8 mouse cellular contexts compared by ENCODE assay signal in the genomic region with DNA sequence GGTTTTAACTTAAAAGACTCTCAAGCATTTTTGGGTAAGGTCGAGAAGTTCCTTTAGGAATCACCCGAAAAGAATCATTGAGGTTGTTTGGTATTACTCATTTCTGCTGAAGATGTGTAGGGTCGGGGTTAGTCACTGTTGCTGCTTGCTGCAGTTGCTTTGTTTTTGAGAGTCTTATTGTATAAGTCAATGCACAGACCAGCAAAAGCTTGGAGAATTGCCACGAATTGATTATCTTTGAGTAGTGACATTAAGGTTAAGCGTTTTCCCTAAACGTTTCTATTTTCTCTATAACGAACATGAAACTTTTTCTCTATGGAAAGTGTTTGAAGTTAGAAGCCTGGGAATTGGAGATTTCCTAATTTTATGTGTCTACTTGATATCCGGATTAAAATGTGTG. TPM values are rescaled to one million over a fixed set of nuclear protein-coding genes. Genes with fewer than 3 reads are reported as not detected.
DNase-seq lines count a peak whose midpoint lies in the region; ATAC-seq and TF ChIP-seq lines count a peak whose summit lies in the region.

No protein-coding gene starts in this region.

- no peak for TF ChIP-seq POLR2A in lung, adult 2 months (IDR thresholded peaks at IDR 0.05; ENCODE audit: borderline replicate concordance, extremely low read depth, low read depth, low read length)

- ATAC-seq in embryonic facial prominence, embryonic 11.5 days (replicated peaks; ENCODE audit: insufficient number of reproducible peaks, low FRiP score, low TSS enrichment, low read depth): no peak
- ATAC-seq in intestine, embryonic 15.5 days: no peak
- no peak for ATAC-seq in neural tube, embryonic 13.5 days (ENCODE audit: low read depth)

- no peak for TF ChIP-seq CTCF in lung, adult 2 months (IDR thresholded peaks at IDR 0.05; ENCODE audit: insufficient read depth, low read length)

- H3K4me1 ChIP-seq in lung, adult 2 months (ENCODE audit: control insufficient read depth, insufficient read depth, low read length): no peaks in the 10 kb centered on the region; the same call in 1 of the 2 replicates
- H3K4me1 ChIP-seq in embryonic facial prominence, embryonic 11.5 days (ENCODE audit: control insufficient read depth, insufficient read depth, low read length): no peaks in the 10 kb centered on the region
- peaks cover 7% of the 10 kb centered on the region; the same call in 1 of the 2 replicates for H3K4me1 ChIP-seq in intestine, embryonic 15.5 days (replicated peaks)
- H3K4me1 ChIP-seq in neural tube, embryonic 13.5 days (replicated peaks): peaks cover 32% of the 10 kb centered on the region

- no peak for DNase-seq in lung, adult 2 months
- DNase-seq in lung, postnatal 25 days (ENCODE audit: low spot score): no peak
- DNase-seq in embryonic facial prominence, embryonic 11.5 days (ENCODE audit: low spot score): no peak
- DNase-seq in thymus, postnatal 0 days (ENCODE audit: low spot score): no peak
- no peak for DNase-seq in spleen, adult 12 weeks (ENCODE audit: low spot score)
- DNase-seq in frontal cortex, postnatal 36 days (ENCODE audit: low spot score in 2 of 2): no peak

- no peaks in the 10 kb centered on the region for H3K36me3 ChIP-seq in embryonic facial prominence, embryonic 11.5 days (replicated peaks; ENCODE audit: control insufficient read depth, insufficient read depth, low read depth, low read length)
- H3K36me3 ChIP-seq in intestine, embryonic 15.5 days: 0 out of 2 replicates have a peak, but pooled peaks cover 3% of the 10 kb centered on the region
- H3K36me3 ChIP-seq in neural tube, embryonic 13.5 days: peaks cover 31% of the 10 kb centered on the region

- H3K4me3 ChIP-seq in lung, adult 2 months (replicated peaks; ENCODE audit: extremely low read depth, low read depth, low read length): peak overlapping the region; percentile 73
- H3K4me3 ChIP-seq in embryonic facial prominence, embryonic 11.5 days (ENCODE audit: low read depth, low read length): peak overlapping the region; percentile 83
- peak overlapping the region; percentile 88 for H3K4me3 ChIP-seq in intestine, embryonic 15.5 days (replicated peaks)
- H3K4me3 ChIP-seq in neural tube, embryonic 13.5 days: peak overlapping the region; percentile 81

- peak overlapping the region; percentile 71 for H3K9ac ChIP-seq in embryonic facial prominence, embryonic 11.5 days (replicated peaks; ENCODE audit: low read length)
- H3K9ac ChIP-seq in intestine, embryonic 15.5 days: peak overlapping the region; percentile 73
- H3K9ac ChIP-seq in neural tube, embryonic 13.5 days: peak overlapping the region; percentile 81

- no peaks in the 10 kb centered on the region for H3K9me3 ChIP-seq in embryonic facial prominence, embryonic 11.5 days (replicated peaks; ENCODE audit: control insufficient read depth, low read length)
- H3K9me3 ChIP-seq in intestine, embryonic 15.5 days: no peaks in the 10 kb centered on the region
- H3K9me3 ChIP-seq in neural tube, embryonic 13.5 days: no peaks in the 10 kb centered on the region

- peak overlapping the region; percentile 65 for H3K4me2 ChIP-seq in embryonic facial prominence, embryonic 11.5 days (ENCODE audit: low read depth, low read length)
- H3K4me2 ChIP-seq in intestine, embryonic 15.5 days (replicated peaks): peak overlapping the region; percentile 82
- H3K4me2 ChIP-seq in neural tube, embryonic 13.5 days: peak overlapping the region; percentile 84

- no peaks in the 10 kb centered on the region for H3K27me3 ChIP-seq in embryonic facial prominence, embryonic 11.5 days (ENCODE audit: control insufficient read depth, insufficient read depth, low read length)
- no peaks in the 10 kb centered on the region for H3K27me3 ChIP-seq in intestine, embryonic 15.5 days (replicated peaks)
- H3K27me3 ChIP-seq in neural tube, embryonic 13.5 days: no peaks in the 10 kb centered on the region

- WGBS in lung, adult 2 months: 8% methylated on average over 8 of the region's 8 CpGs
- WGBS in embryonic facial prominence, embryonic 11.5 days: 13% methylated on average over 8 of the region's 8 CpGs
- 11% methylated on average over 8 of the region's 8 CpGs for WGBS in intestine, embryonic 15.5 days
- WGBS in neural tube, embryonic 13.5 days: 14% methylated on average over 8 of the region's 8 CpGs

- H3K27ac ChIP-seq in embryonic facial prominence, embryonic 11.5 days (replicated peaks; ENCODE audit: low read depth, low read length): peak overlapping the region; percentile 89
- peak overlapping the region; percentile 99 for H3K27ac ChIP-seq in intestine, embryonic 15.5 days
- peak overlapping the region; percentile 89 for H3K27ac ChIP-seq in neural tube, embryonic 13.5 days (replicated peaks)

RNA-seq across cellular contexts. Expression of a gene that starts 0.9 kb away (rescaled TPM):
- 11.1 and 11.7 TPM in 2 replicates for polyA plus RNA-seq in lung, adult 2 months (2012; rRNA removed)
- polyA plus RNA-seq in embryonic facial prominence, embryonic 11.5 days (2014; fragmentation: Nextera tagmentation; extraction: Ambion mirVana): 14.3 and 16.4 TPM in 2 replicates
- 9.0 and 10.1 TPM in 2 replicates for polyA plus RNA-seq in intestine, embryonic 15.5 days (2015; fragmentation: Nextera tagmentation; extraction: Ambion mirVana)
- polyA plus RNA-seq in neural tube, embryonic 13.5 days (2015; fragmentation: Nextera tagmentation; extraction: Ambion mirVana): 14.3 and 15.1 TPM in 2 replicates
- polyA plus RNA-seq in thymus, postnatal 0 days (2015; fragmentation: Nextera tagmentation; extraction: Ambion mirVana): 8.7 and 10.6 TPM in 2 replicates

RNA-seq across cellular contexts. Expression of a gene that starts 1.0 kb away (rescaled TPM):
- polyA plus RNA-seq in lung, adult 2 months (2012; rRNA removed): 26.5 and 35.6 TPM in 2 replicates
- 115 and 125 TPM in 2 replicates for polyA plus RNA-seq in embryonic facial prominence, embryonic 11.5 days (2014; fragmentation: Nextera tagmentation; extraction: Ambion mirVana)
- polyA plus RNA-seq in intestine, embryonic 15.5 days (2015; fragmentation: Nextera tagmentation; extraction: Ambion mirVana): 153 and 154 TPM in 2 replicates
- 88.4 and 90.0 TPM in 2 replicates for polyA plus RNA-seq in neural tube, embryonic 13.5 days (2015; fragmentation: Nextera tagmentation; extraction: Ambion mirVana)
- 83.8 and 92.9 TPM in 2 replicates for polyA plus RNA-seq in thymus, postnatal 0 days (2015; fragmentation: Nextera tagmentation; extraction: Ambion mirVana)
